Mouse (Mus musculus): Measurements from ENCODE around the gene Gabpa. TPM values are rescaled to one million over a fixed set of nuclear protein-coding genes. Genes with fewer than 3 reads are reported as not detected.

Gabpa gene
- polyA plus RNA-seq, 1 experiment, result 6.9 TPM

- no peak for DNase-seq (ENCODE audit: low read depth)
Measured at GRCm38 (mm10) chr16:84864656-84865055, 29.9 kb downstream of the Gabpa start.

- DNase-seq (ENCODE audit: low read depth), result no peak
Measured at GRCm38 (mm10) chr16:84873805-84874204, 39.1 kb downstream of the Gabpa start.

- no peak for DNase-seq (ENCODE audit: low read depth)
Measured at GRCm38 (mm10) chr16:84875012-84875717, 40.4 kb downstream of the Gabpa start.

- DNase-seq (ENCODE audit: low read depth), result no peak
Measured at GRCm38 (mm10) chr16:84875718-84876035, 41.0 kb downstream of the Gabpa start.

GRCm38 (mm10) chr16:84876082-84876481 is 41.4 kb downstream of the Gabpa start:
- no peak for DNase-seq (ENCODE audit: low read depth)

GRCm38 (mm10) chr16:84879146-84879545 is 44.4 kb downstream of the Gabpa start:
- DNase-seq (ENCODE audit: low read depth), result peak; percentile 1

GRCm38 (mm10) chr16:84881168-84881567 is 46.4 kb downstream of the Gabpa start:
- DNase-seq (ENCODE audit: low read depth), result no peak

- DNase-seq (ENCODE audit: low read depth), result no peak
Measured at GRCm38 (mm10) chr16:84881754-84882321, 47.1 kb downstream of the Gabpa start.

GRCm38 (mm10) chr16:84884572-84884971 is 49.8 kb downstream of the Gabpa start:
- no peak for DNase-seq (ENCODE audit: low read depth)

GRCm38 (mm10) chr16:84902995-84903394 is 68.3 kb downstream of the Gabpa start:
- no peak for DNase-seq (ENCODE audit: low read depth)

- DNase-seq (ENCODE audit: low read depth), result no peak
Measured at GRCm38 (mm10) chr16:84911477-84912165, 76.9 kb downstream of the Gabpa start.

Other genes with a start within 250 kb of the Gabpa start
- gene Mrpl39, start 99.2 kb upstream of the Gabpa start, polyA plus RNA-seq (2012; rRNA removed), result 8.5 and 10.6 TPM in 2 replicates
- 16.3 and 17.3 TPM in 2 replicates for gene Jam2, start 60.8 kb upstream of the Gabpa start, polyA plus RNA-seq (2012; rRNA removed)
- 162 and 168 TPM in 2 replicates for gene Atp5j, start 700 bp downstream of the Gabpa start, polyA plus RNA-seq (2012; rRNA removed)